Mouse (Mus musculus) spleen, adult 2 months (tissue): ENCODE results near the gene Smg5.

Experiments used
- CTCF ChIP-seq: fragments of 200-500 bp; IDR thresholded peaks from 2 replicates; pipeline ENCODE4 v1.5.1; 2011; ENCODE audit warnings: mild to moderate bottlenecking, inconsistent platforms; ENCODE audit not compliant: insufficient read depth, insufficient read length, insufficient replicate concordance; ENCODE audit errors: extremely low read depth
- POLR2A ChIP-seq: fragments of 200-500 bp; IDR thresholded peaks from 2 replicates; pipeline ENCODE4 v1.6.1; 2011; ENCODE audit warnings: low read depth, low read length, inconsistent platforms

GRCm38 (mm10) chr3:88411681-88412080, 75.6 kb downstream of the Smg5 start:
- TF ChIP-seq POLR2A (no peak), CTCF (no peak)
